Mouse (Mus musculus) CH12.LX (cell line): ENCODE data around the gene Tm4sf19. TPM values are rescaled to one million over a fixed set of nuclear protein-coding genes. Genes with fewer than 3 reads are reported as not detected.

Experiments
- DNase-seq: peaks from one replicate; pipeline ENCODE4 v3.0.0-alpha.2; 2013; ENCODE audit errors: extremely low read depth
- H3K27ac ChIP-seq: 2 replicates; pipeline ENCODE4 v1.5.1; 2012; ENCODE audit warnings: low read depth, mild to moderate bottlenecking, control low read depth, moderate library complexity; ENCODE audit not compliant: insufficient read depth
- H3K27me3 ChIP-seq: replicated peaks from 2 replicates; pipeline ENCODE3; 2012; ENCODE audit warnings: inconsistent platforms
- H3K36me3 ChIP-seq, 2 experiments: replicated peaks in 1 of 2; 2 replicates each; pipeline versions ENCODE3 to v1.6.1; 2012; ENCODE audit warnings: inconsistent platforms in 1 of 2, low read length in 1 of 2, mild to moderate bottlenecking in 1 of 2, mixed read lengths in 1 of 2, moderate library complexity in 1 of 2; ENCODE audit not compliant: control insufficient read depth in 1 of 2, insufficient read depth in 1 of 2
- H3K4me1 ChIP-seq, 2 experiments: 2 replicates each; pipeline ENCODE4 v1.6.1; 2012; ENCODE audit warnings: inconsistent platforms in 1 of 2, moderate library complexity in 1 of 2; ENCODE audit not compliant: insufficient read depth in 2 of 2, control insufficient read depth in 1 of 2
- H3K4me2 ChIP-seq: 2 replicates; pipeline ENCODE4 v1.6.1; 2012; ENCODE audit warnings: low read depth, mild to moderate bottlenecking, control low read depth; ENCODE audit not compliant: poor library complexity, insufficient read depth, severe bottlenecking
- H3K4me3 ChIP-seq, 3 experiments: fragments of 150-350 bp in 1 of 3; sonication (generic) in 1 of 3; replicated peaks in 1 of 3; 2 replicates each; pipeline versions ENCODE3 to v1.5.1; 2011 to 2012; ENCODE audit warnings: low read depth in 2 of 3, low read length in 2 of 3, mild to moderate bottlenecking in 2 of 3, moderate library complexity in 2 of 3, control low read depth in 1 of 3, improper control_type of control experiment in 1 of 3, inconsistent platforms in 1 of 3, mixed read lengths in 1 of 3; ENCODE audit not compliant: poor library complexity in 1 of 3
- H3K79me2 ChIP-seq: replicated peaks from 2 replicates; pipeline ENCODE4 v1.6.1; 2012; ENCODE audit warnings: mild to moderate bottlenecking, moderate library complexity; ENCODE audit not compliant: control insufficient read depth, poor library complexity, insufficient read depth, severe bottlenecking; ENCODE audit errors: extremely low read depth
- H3K9ac ChIP-seq: 2 replicates; pipeline ENCODE4 v1.6.1; 2012; ENCODE audit warnings: low read depth, mild to moderate bottlenecking, control low read depth, moderate library complexity; ENCODE audit not compliant: insufficient read depth
- H3K9me3 ChIP-seq: replicated peaks from 2 replicates; pipeline ENCODE3; 2012; ENCODE audit warnings: low read length, inconsistent platforms, mixed read lengths
- CHD2 ChIP-seq: IDR thresholded peaks from 2 replicates; pipeline ENCODE4 v1.6.1; 2011; ENCODE audit warnings: low read length, improper control_type of control experiment
- E2F4 ChIP-seq: IDR thresholded peaks from 2 replicates; pipeline ENCODE4 v1.6.1; 2011; ENCODE audit warnings: low read depth, low read length, improper control_type of control experiment; ENCODE audit not compliant: insufficient replicate concordance
- ELF1 ChIP-seq: IDR thresholded peaks from 2 replicates; pipeline ENCODE4 v1.6.1; 2014; ENCODE audit warnings: low read depth, mild to moderate bottlenecking, inconsistent platforms, low read length, improper control_type of control experiment
- EP300 ChIP-seq: IDR thresholded peaks from 2 replicates; pipeline ENCODE4 v1.6.1; 2011; ENCODE audit warnings: low read length, improper control_type of control experiment
- ETS1 ChIP-seq: conservative IDR thresholded peaks from 2 replicates; pipeline ENCODE4 v1.6.1; 2012; ENCODE audit warnings: low read depth, mild to moderate bottlenecking, inconsistent platforms, low read length, improper control_type of control experiment, moderate library complexity
- HCFC1 ChIP-seq: IDR thresholded peaks from 2 replicates; pipeline ENCODE4 v1.6.1; 2012; ENCODE audit warnings: low read depth, mild to moderate bottlenecking, inconsistent platforms, low read length, improper control_type of control experiment
- JUN ChIP-seq: IDR thresholded peaks from 2 replicates; pipeline ENCODE4 v1.6.1; 2011; ENCODE audit warnings: low read depth, mild to moderate bottlenecking, low read length, improper control_type of control experiment, moderate library complexity; ENCODE audit not compliant: insufficient read depth
- KAT2A ChIP-seq: IDR thresholded peaks from 2 replicates; pipeline ENCODE4 v1.6.1; 2012; ENCODE audit warnings: low read length, improper control_type of control experiment, inconsistent platforms; ENCODE audit not compliant: insufficient replicate concordance
- MAFK ChIP-seq: IDR thresholded peaks from 2 replicates; pipeline ENCODE4 v1.6.1; 2011; ENCODE audit warnings: low read length, improper control_type of control experiment; ENCODE audit not compliant: insufficient replicate concordance
- MAZ ChIP-seq: IDR thresholded peaks from 2 replicates; pipeline ENCODE4 v1.6.1; 2012; ENCODE audit warnings: low read depth, mild to moderate bottlenecking, inconsistent platforms, low read length, improper control_type of control experiment, moderate library complexity
- MXI1 ChIP-seq: IDR thresholded peaks from 2 replicates; pipeline ENCODE4 v1.6.1; 2011; ENCODE audit warnings: mild to moderate bottlenecking, low read depth, low read length, improper control_type of control experiment
- MYC ChIP-seq: IDR thresholded peaks from 2 replicates; pipeline ENCODE4 v1.6.1; 2011; ENCODE audit warnings: low read depth, mild to moderate bottlenecking, improper control_type of control experiment, low read length
- NELFE ChIP-seq: IDR thresholded peaks from 2 replicates; pipeline ENCODE4 v1.6.1; 2011; ENCODE audit warnings: low read depth, low read length, improper control_type of control experiment
- POLR2A ChIP-seq: IDR thresholded peaks from 2 replicates; pipeline ENCODE4 v1.6.1; 2011; ENCODE audit warnings: low read depth, mild to moderate bottlenecking, improper control_type of control experiment, low read length
- POLR2AphosphoS2 ChIP-seq: IDR thresholded peaks from 2 replicates; pipeline ENCODE4 v1.6.1; 2011; ENCODE audit warnings: low read depth, low read length, improper control_type of control experiment
- RCOR1 ChIP-seq: conservative IDR thresholded peaks from 2 replicates; pipeline ENCODE4 v1.6.1; 2012; ENCODE audit warnings: low read depth, mild to moderate bottlenecking, inconsistent platforms, low read length, improper control_type of control experiment
- SIN3A ChIP-seq: IDR thresholded peaks from 2 replicates; pipeline ENCODE4 v1.6.1; 2012; ENCODE audit warnings: low read length, improper control_type of control experiment, inconsistent platforms
- SMC3 ChIP-seq: IDR thresholded peaks from 2 replicates; pipeline ENCODE4 v1.6.1; 2011; ENCODE audit warnings: low read depth, low read length, improper control_type of control experiment
- TBP ChIP-seq: conservative IDR thresholded peaks from 2 replicates; pipeline ENCODE4 v1.6.1; 2011; ENCODE audit warnings: low read depth, low read length, improper control_type of control experiment
- TCF12 ChIP-seq: IDR thresholded peaks from 2 replicates; pipeline ENCODE4 v1.6.1; 2014; ENCODE audit warnings: low read depth, mild to moderate bottlenecking, inconsistent platforms, low read length, improper control_type of control experiment
- USF2 ChIP-seq: conservative IDR thresholded peaks from 2 replicates; pipeline ENCODE4 v1.6.1; 2011; ENCODE audit warnings: low read depth, low read length, improper control_type of control experiment
- ZMIZ1 ChIP-seq: IDR thresholded peaks from 2 replicates; pipeline ENCODE4 v1.6.1; 2012; ENCODE audit warnings: low read depth, mild to moderate bottlenecking, inconsistent platforms, low read length, improper control_type of control experiment
- ZNF384 ChIP-seq: IDR thresholded peaks from 2 replicates; pipeline ENCODE4 v1.6.1; 2012; ENCODE audit warnings: low read depth, low read length, improper control_type of control experiment, inconsistent platforms
- dilution Hi-C: fragments of 300-500 bp; cut with MboI; formaldehyde crosslinking; loops from 2 replicates; pipeline ENCODE4 v1.14.3; 2020; ENCODE audit warnings: low sequenced_read_pairs; ENCODE audit not compliant: extremely low pct_unique_long_range_greater_than_20kb, extremely low pct_ligation_motif_present
- in situ Hi-C: fragments of 300-500 bp; cut with MboI; formaldehyde crosslinking; loops from 3 replicates; pipeline ENCODE4 v1.14.3; 2019; ENCODE audit warnings: low sequenced_read_pairs, low pct_ligation_motif_present, low pct_unique_long_range_greater_than_20kb, mixed read lengths
- polyA plus RNA-seq: library from polyadenylated mRNA; unstranded; fragments of >175 nt; gene quantifications from 2 replicates; pipeline ENCODE4 v1.2.1, GENCODE M21; 2012; ENCODE audit warnings: low read depth; ENCODE audit not compliant: insufficient read length
- total RNA-seq, 2 experiments: library from RNA; depleted of rRNA; stranded (reverse); fragments of 300-350 nt in 1 of 2; fragments of >200 nt in 1 of 2; gene quantifications; 2 replicates each; pipeline ENCODE4 v1.2.3; 2012 to 2014

Gene Tm4sf19
- total and polyA plus RNA-seq, 3 experiments, result 0.25 to 1.3 (median 0.78) TPM

DNA sequence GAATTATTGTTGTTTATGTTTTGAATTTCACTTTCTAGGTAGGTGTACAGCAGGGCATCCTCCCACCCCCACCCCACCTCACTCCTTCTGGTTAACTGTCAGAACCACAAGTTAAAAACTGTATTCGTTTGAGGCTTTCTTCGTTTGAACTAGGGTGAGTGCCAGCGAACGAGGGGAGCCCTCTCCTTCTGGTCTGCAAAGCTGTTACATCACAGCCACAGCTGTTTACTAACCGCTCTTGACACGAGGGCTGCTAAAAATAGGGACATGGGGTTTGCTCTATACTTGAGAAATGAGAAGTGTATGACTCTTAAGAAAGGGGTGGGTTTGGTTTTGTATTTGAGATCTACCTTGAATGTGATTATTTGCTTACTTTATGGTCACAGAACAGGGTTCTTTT lies 33.8 kb downstream of the Tm4sf19 start (continued):
- TF ChIP-seq USF2 (no peak), MAZ (0 out of 2 replicates have a peak, but pooled peaks have one; percentile 43), MAFK (no peak), NELFE (no peak), E2F4 (no peak), POLR2AphosphoS2 (no peak), SIN3A (peak; percentile 76), CHD2 (no peak), TCF12 (no peak), RCOR1 (no peak), ZNF384 (no peak), POLR2A (no peak), ZMIZ1 (no peak), MXI1 (peak; percentile 69; the same call in 1 of the 2 replicates)

DNA sequence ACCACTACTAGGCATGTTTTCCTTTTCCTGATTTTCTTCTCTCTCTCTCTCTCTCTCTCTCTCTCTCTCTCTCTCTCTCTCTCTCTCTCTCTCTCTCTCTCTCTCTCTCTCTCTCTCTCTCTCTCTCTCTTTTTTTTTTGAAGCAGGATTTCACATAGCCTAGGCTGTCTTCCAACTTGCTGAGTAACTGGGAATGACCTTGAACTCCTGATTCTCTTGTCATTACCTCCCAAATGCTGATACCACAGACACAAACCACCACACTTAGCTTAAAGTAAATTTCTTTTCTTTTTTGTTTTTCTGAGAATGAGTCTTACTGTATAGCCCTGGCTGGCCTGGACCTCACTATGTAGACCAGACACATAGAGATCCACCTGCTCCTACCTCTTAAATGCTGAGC lies 34.4 kb downstream of the Tm4sf19 start:
- Histone ChIP-seq H3K9ac (no peak overlapping the region), H3K4me1 (peaks cover 9 to 35% of the 10 kb centered on the region in 2 experiments), H3K27ac (no peak overlapping the region), H3K4me2 (no peak overlapping the region), H3K79me2 (peaks cover 2% of the 10 kb centered on the region; the same call in 1 of the 2 replicates), H3K27me3 (no peaks in the 10 kb centered on the region), H3K36me3 (peaks cover 0 to 4% of the 10 kb centered on the region in 2 experiments), H3K9me3 (no peaks in the 10 kb centered on the region), H3K4me3 (no peak overlapping the region)
- dilution Hi-C loops (no loop called here), in situ Hi-C loops (loop anchor here (5.0 kb wide), 1 partner anchor 32 kb away; the partner anchor contains the start of gene Tm4sf19)
- TF ChIP-seq ELF1, result no peak
- TF ChIP-seq TBP, result no peak
- TF ChIP-seq ZNF384, result no peak
- no peak for TF ChIP-seq NELFE
- no peak for TF ChIP-seq USF2
- no peak for TF ChIP-seq SIN3A
- TF ChIP-seq POLR2A, result no peak
- TF ChIP-seq EP300, result no peak
- no peak for TF ChIP-seq SMC3
- TF ChIP-seq ETS1, result no peak
- TF ChIP-seq JUN, result no peak
- TF ChIP-seq RCOR1, result no peak
- no peak for TF ChIP-seq HCFC1
- TF ChIP-seq KAT2A, result no peak
- no peak for TF ChIP-seq MAZ
- no peak for TF ChIP-seq MYC
- TF ChIP-seq E2F4, result no peak
- DNase-seq, result no peak
